Mouse (Mus musculus): ENCODE results near the gene Slc30a1. TPM values are rescaled to one million over a fixed set of nuclear protein-coding genes. Genes with fewer than 3 reads are reported as not detected.
A peak's percentile ranks its signal among the peaks of the same experiment; 100 is the strongest.

Gene Slc30a1
- polyA plus RNA-seq, 1 experiment from 2014 or later, result 1.1 TPM

DNA sequence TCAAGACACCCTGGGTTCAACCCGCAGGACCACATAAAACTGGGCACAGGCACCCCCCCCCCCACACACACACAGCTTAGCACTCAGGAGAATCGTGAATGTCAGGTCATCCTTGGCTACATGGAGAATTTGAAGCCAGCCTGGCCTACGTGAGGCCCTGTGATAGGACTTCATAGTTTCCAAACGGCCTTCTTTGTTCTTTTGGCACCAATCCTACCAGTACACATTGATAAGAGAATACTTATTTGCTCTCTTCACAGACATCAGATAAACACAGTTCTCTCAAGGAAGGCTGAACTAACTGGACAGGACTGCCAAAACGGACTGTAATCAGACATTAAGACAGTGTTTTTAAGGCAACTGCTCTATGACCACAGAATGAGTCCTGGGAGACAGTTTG is 22.9 kb upstream of the Slc30a1 start:
- no peak overlapping the region for H3K4me2 ChIP-seq (ENCODE audit: low read depth, low read length)
- no peaks in the 10 kb centered on the region for H3K27me3 ChIP-seq (ENCODE audit: control insufficient read depth, insufficient read depth, low read depth, low read length)
- H3K9me3 ChIP-seq (replicated peaks; ENCODE audit: control insufficient read depth, low read length), result no peaks in the 10 kb centered on the region
- WGBS (ENCODE audit: insufficient replicate concordance), result 33% methylated on average over 5 of the region's 5 CpGs
- no peak overlapping the region for H3K9ac ChIP-seq (ENCODE audit: low read depth, low read length)
- H3K4me3 ChIP-seq (ENCODE audit: low read depth, low read length), result no peak overlapping the region
- ATAC-seq (ENCODE audit: low read depth), result no peak
- H3K4me1 ChIP-seq (ENCODE audit: control insufficient read depth, low read depth, low read length), result peaks cover 48% of the 10 kb centered on the region
- H3K36me3 ChIP-seq (ENCODE audit: control insufficient read depth, insufficient read depth), result no peaks in the 10 kb centered on the region
- H3K27ac ChIP-seq (ENCODE audit: low read length), result no peak overlapping the region

DNA sequence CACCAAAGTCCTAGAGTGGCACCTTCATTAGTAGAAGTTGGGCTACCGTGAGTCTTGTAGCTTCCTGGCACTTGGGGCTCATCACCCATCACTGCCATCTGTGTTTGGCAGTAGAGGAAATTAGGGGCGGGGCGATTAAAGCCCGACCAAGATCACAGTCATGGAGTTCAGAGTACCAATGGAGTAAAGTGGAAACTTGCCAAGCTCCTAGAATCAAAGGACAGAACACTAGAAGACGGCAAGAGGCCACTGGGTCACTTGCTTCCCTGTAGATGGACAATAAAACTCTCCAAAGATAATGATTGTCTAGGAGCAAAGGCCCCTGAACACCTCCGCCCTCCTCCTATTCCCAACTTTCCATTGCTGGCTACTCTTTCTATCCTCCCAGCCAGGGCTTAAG is 14.7 kb upstream of the Slc30a1 start:
- H3K4me2 ChIP-seq (ENCODE audit: low read depth, low read length), result no peak overlapping the region
- H3K4me1 ChIP-seq (ENCODE audit: control insufficient read depth, low read depth, low read length), result no peaks in the 10 kb centered on the region
- no peaks in the 10 kb centered on the region for H3K27me3 ChIP-seq (ENCODE audit: control insufficient read depth, insufficient read depth, low read depth, low read length)
- no peak overlapping the region for H3K27ac ChIP-seq (ENCODE audit: low read length)
- no peak overlapping the region for H3K9ac ChIP-seq (ENCODE audit: low read depth, low read length)
- 59% methylated on average over 6 of the region's 6 CpGs for WGBS (ENCODE audit: insufficient replicate concordance)
- H3K9me3 ChIP-seq (replicated peaks; ENCODE audit: control insufficient read depth, low read length), result no peaks in the 10 kb centered on the region
- no peak overlapping the region for H3K4me3 ChIP-seq (ENCODE audit: low read depth, low read length)
- no peak for ATAC-seq (ENCODE audit: low read depth)
- H3K36me3 ChIP-seq (ENCODE audit: control insufficient read depth, insufficient read depth), result no peaks in the 10 kb centered on the region

DNA sequence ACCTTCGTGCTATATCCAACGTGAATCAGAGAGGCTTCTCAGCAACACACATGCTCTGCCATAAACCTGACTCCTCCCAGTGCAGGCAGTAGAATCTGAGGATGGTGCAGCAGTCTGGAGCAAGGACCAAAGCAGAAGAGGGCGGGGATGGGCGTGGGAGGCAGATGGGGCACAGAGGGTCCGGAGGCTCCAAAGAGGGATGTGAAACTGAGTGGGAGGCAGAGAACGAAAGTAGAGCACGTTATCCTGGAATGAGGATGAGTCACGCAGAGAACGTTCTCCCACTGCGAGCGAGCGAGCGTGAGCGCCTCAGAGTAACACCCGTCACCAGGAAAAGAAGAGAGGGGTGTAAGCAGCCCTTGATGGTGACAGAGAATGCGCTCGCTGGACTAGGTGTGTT is 12.2 kb upstream of the Slc30a1 start:
- Histone ChIP-seq H3K27me3 (ENCODE audit: control insufficient read depth, insufficient read depth, low read depth, low read length) (no peaks in the 10 kb centered on the region), H3K9ac (ENCODE audit: low read depth, low read length) (no peak overlapping the region), H3K27ac (ENCODE audit: low read length) (no peak overlapping the region), H3K4me1 (ENCODE audit: control insufficient read depth, low read depth, low read length) (no peaks in the 10 kb centered on the region), H3K4me3 (ENCODE audit: low read depth, low read length) (no peak overlapping the region), H3K36me3 (ENCODE audit: control insufficient read depth, insufficient read depth) (no peaks in the 10 kb centered on the region), H3K9me3 (replicated peaks; ENCODE audit: control insufficient read depth, low read length) (no peaks in the 10 kb centered on the region), H3K4me2 (ENCODE audit: low read depth, low read length) (no peak overlapping the region)
- peak; percentile 27; the same call in 1 of the 2 replicates for ATAC-seq (ENCODE audit: low read depth)
- 69% methylated on average over 17 of the region's 17 CpGs for WGBS (ENCODE audit: insufficient replicate concordance)

DNA sequence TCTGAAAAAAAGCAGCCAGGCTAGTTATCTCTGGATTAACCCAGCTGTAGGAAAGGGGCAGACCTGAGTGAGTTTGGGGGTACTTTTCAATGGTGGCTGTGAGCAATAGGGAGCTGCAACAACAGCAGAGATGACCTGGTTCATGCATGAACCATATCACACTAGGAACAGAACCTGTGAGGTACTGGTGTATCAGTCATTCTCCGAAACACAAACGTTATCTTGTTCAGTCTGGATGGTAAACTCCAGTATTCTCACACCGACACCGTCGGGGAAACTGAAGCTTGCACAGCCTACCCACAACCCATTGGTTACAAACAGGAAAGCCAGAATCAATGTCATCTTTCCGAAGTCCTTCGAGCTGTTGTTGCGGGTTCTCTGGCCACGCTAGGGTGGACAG is 11.7 kb upstream of the Slc30a1 start:
- Histone ChIP-seq H3K27me3 (ENCODE audit: control insufficient read depth, insufficient read depth, low read depth, low read length) (no peaks in the 10 kb centered on the region), H3K4me2 (ENCODE audit: low read depth, low read length) (no peak overlapping the region), H3K27ac (ENCODE audit: low read length) (no peak overlapping the region), H3K4me1 (ENCODE audit: control insufficient read depth, low read depth, low read length) (no peaks in the 10 kb centered on the region), H3K9me3 (replicated peaks; ENCODE audit: control insufficient read depth, low read length) (no peaks in the 10 kb centered on the region), H3K9ac (ENCODE audit: low read depth, low read length) (no peak overlapping the region), H3K4me3 (ENCODE audit: low read depth, low read length) (no peak overlapping the region), H3K36me3 (ENCODE audit: control insufficient read depth, insufficient read depth) (no peaks in the 10 kb centered on the region)
- ATAC-seq (ENCODE audit: low read depth), result no peak
- 55% methylated on average over 9 of the region's 9 CpGs for WGBS (ENCODE audit: insufficient replicate concordance)

DNA sequence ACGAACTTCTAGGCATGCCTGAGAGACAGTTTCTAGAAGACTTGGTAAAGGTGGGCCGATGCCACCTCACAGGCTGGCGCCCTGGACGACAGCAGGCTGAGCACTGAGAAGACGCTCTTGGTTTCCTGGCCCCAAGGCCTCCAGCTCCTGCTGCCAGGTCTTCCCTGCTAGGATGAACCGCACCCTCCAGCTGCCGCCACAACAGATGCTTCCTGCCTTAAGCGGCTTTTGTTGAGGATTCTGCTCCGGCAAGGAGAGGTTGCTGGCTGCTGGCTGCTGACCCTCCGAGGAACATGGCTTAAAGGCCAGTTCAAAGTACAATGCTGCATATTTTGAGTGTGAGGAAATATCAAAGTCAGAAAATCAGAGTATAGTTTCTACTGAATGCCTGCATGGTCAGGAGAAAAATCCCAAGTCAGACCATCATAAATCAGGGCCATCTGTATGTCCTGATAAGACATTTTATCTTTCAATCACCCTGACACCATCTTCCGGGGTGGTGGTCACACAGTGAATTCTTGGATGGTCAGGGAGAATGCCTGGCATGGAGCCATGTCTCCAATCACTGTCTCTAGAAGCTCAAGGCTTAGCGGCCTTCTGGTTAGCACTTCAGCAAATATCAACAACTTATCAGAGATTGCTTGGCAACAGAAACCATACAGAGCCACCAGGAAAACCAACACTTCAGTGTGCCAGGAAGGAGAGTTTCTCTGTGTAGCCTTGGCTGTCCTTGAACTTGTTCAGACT is 9.6 kb upstream of the Slc30a1 start:
- Histone ChIP-seq H3K4me2 (ENCODE audit: low read depth, low read length) (no peak overlapping the region), H3K36me3 (ENCODE audit: control insufficient read depth, insufficient read depth) (no peaks in the 10 kb centered on the region), H3K9me3 (replicated peaks; ENCODE audit: control insufficient read depth, low read length) (no peaks in the 10 kb centered on the region), H3K4me3 (ENCODE audit: low read depth, low read length) (no peak overlapping the region), H3K27ac (ENCODE audit: low read length) (no peak overlapping the region), H3K4me1 (ENCODE audit: control insufficient read depth, low read depth, low read length) (no peaks in the 10 kb centered on the region), H3K9ac (ENCODE audit: low read depth, low read length) (no peak overlapping the region), H3K27me3 (ENCODE audit: control insufficient read depth, insufficient read depth, low read depth, low read length) (no peaks in the 10 kb centered on the region)
- no peak for ATAC-seq (ENCODE audit: low read depth)
- 31% methylated on average over 12 of the region's 12 CpGs for WGBS (ENCODE audit: insufficient replicate concordance)

DNA sequence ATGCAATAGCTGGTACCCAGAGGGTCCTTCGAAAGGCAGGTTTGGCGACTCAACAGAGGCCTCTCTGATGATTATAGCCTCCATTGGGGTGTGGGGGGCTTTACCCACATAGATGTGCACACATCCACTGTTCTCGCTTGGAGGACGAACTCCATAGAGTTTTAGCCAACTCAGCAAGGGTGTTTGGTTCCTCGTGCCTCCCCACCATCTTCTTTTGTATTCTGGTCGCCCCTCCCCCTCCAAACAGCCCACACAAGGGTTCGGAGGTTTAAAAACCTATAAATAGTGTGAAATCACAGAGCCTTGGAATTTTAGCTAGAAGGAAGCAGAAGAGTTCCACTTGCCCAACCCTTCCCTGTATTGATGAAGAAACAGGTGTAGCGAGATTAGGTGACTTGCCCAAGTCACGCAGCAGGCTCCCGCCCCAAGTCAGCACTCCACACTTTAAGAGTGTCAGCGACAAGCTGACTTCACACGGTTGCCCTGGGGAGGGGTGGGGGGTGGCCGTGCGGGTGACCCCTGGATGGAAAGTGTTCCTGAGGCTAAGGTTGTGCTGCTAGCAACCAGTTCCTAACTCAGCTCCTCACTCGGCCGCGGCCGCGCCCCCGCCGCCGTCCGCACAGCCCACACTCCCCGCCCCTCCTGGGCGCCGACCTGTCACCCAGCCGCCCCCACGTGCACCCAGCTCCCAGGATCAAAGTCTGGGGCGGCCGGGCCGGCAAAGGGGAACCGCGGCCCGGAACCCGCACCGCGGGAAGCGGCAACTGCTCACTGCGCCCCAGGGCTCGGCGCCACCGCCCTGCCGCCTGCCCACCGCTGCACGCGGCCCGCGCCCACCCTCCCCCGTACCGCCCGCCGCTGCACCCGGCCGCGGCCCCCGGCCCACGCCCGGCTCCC is 682 bp upstream of the Slc30a1 start:
- Histone ChIP-seq H3K36me3 (ENCODE audit: control insufficient read depth, insufficient read depth) (peaks cover 9% of the 10 kb centered on the region), H3K4me2 (ENCODE audit: low read depth, low read length) (peak overlapping the region; percentile 96), H3K9ac (ENCODE audit: low read depth, low read length) (peak overlapping the region; percentile 78), H3K9me3 (replicated peaks; ENCODE audit: control insufficient read depth, low read length) (no peaks in the 10 kb centered on the region), H3K27me3 (ENCODE audit: control insufficient read depth, insufficient read depth, low read depth, low read length) (no peaks in the 10 kb centered on the region), H3K27ac (ENCODE audit: low read length) (peak overlapping the region; percentile 78), H3K4me3 (ENCODE audit: low read depth, low read length) (peak overlapping the region; percentile 98), H3K4me1 (ENCODE audit: control insufficient read depth, low read depth, low read length) (peaks cover 34% of the 10 kb centered on the region)
- ATAC-seq (ENCODE audit: low read depth), result peak; percentile 50
- 10% methylated on average over 30 of the region's 58 CpGs for WGBS (ENCODE audit: insufficient replicate concordance)

DNA sequence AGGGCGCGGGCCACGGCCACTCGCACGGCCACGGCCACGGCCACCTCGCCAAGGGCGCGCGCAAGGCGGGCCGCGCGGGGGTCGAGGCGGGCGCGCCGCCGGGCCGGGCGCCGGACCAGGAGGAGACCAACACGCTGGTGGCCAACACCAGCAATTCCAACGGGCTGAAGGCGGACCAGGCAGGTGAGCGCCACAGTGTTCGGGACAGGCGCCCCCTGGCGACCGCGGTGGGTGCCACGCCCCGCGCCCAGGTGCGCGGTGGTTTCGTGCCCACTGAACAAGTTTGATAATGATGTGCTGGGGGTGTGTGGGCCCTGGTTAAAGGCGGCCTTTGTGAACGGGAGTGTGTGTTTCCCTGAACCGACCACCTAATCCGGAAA is 854 bp downstream of the Slc30a1 start:
- Histone ChIP-seq H3K27me3 (ENCODE audit: control insufficient read depth, insufficient read depth, low read depth, low read length) (no peaks in the 10 kb centered on the region), H3K4me1 (ENCODE audit: control insufficient read depth, low read depth, low read length) (peaks cover 44% of the 10 kb centered on the region), H3K36me3 (ENCODE audit: control insufficient read depth, insufficient read depth) (peaks cover 9% of the 10 kb centered on the region), H3K9ac (ENCODE audit: low read depth, low read length) (peak overlapping the region; percentile 96), H3K9me3 (replicated peaks; ENCODE audit: control insufficient read depth, low read length) (no peaks in the 10 kb centered on the region), H3K4me3 (ENCODE audit: low read depth, low read length) (peak overlapping the region; percentile 98), H3K4me2 (ENCODE audit: low read depth, low read length) (peak overlapping the region; percentile 93), H3K27ac (ENCODE audit: low read length) (peak overlapping the region; percentile 92)
- peak; percentile 46 for ATAC-seq (ENCODE audit: low read depth)
- WGBS (ENCODE audit: insufficient replicate concordance), result under 1% methylated on average over 42 of the region's 43 CpGs

DNA sequence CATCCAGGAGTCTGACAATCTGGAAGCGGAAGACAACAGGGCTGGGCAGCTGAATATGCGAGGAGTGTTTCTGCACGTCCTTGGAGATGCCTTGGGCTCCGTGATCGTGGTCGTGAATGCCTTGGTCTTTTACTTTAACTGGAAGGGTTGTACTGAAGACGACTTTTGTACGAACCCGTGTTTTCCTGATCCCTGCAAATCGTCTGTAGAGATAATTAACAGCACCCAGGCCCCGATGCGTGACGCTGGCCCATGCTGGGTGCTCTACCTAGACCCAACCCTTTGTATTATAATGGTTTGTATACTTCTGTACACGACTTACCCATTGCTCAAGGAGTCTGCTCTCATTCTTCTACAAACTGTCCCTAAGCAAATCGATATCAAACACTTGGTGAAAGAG is 2.3 kb downstream of the Slc30a1 start:
- Histone ChIP-seq H3K4me3 (ENCODE audit: low read depth, low read length) (peak overlapping the region; percentile 98), H3K9ac (ENCODE audit: low read depth, low read length) (no peak overlapping the region), H3K9me3 (replicated peaks; ENCODE audit: control insufficient read depth, low read length) (no peaks in the 10 kb centered on the region), H3K27me3 (ENCODE audit: control insufficient read depth, insufficient read depth, low read depth, low read length) (no peaks in the 10 kb centered on the region), H3K4me2 (ENCODE audit: low read depth, low read length) (peak overlapping the region; percentile 93), H3K4me1 (ENCODE audit: control insufficient read depth, low read depth, low read length) (peaks cover 44% of the 10 kb centered on the region), H3K27ac (ENCODE audit: low read length) (no peak overlapping the region), H3K36me3 (ENCODE audit: control insufficient read depth, insufficient read depth) (peaks cover 11% of the 10 kb centered on the region)
- ATAC-seq (ENCODE audit: low read depth), result no peak
- 84% methylated on average over 15 of the region's 15 CpGs for WGBS (ENCODE audit: insufficient replicate concordance)

DNA sequence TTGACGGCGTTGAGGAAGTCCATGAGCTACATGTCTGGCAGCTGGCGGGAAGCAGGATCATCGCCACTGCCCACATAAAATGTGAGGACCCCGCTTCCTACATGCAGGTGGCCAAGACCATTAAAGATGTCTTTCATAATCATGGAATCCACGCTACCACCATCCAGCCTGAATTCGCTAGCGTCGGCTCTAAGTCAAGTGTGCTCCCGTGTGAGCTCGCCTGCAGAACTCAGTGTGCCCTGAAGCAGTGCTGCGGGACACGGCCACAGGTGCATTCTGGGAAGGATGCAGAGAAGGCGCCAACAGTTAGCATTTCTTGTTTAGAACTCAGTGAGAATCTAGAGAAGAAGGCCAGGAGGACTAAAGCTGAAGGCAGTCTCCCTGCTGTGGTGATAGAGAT is 2.7 kb downstream of the Slc30a1 start:
- 91% methylated on average over 14 of the region's 14 CpGs for WGBS (ENCODE audit: insufficient replicate concordance)
- H3K4me3 ChIP-seq (ENCODE audit: low read depth, low read length), result peak overlapping the region; percentile 98; the same call in 1 of the 2 replicates

More for the DNA sequence above, 2.7 kb downstream of the Slc30a1 start:
- no peaks in the 10 kb centered on the region for H3K9me3 ChIP-seq (replicated peaks; ENCODE audit: control insufficient read depth, low read length)
- H3K27me3 ChIP-seq (ENCODE audit: control insufficient read depth, insufficient read depth, low read depth, low read length), result no peaks in the 10 kb centered on the region
- peaks cover 11% of the 10 kb centered on the region for H3K36me3 ChIP-seq (ENCODE audit: control insufficient read depth, insufficient read depth)
- H3K9ac ChIP-seq (ENCODE audit: low read depth, low read length), result no peak overlapping the region
- H3K27ac ChIP-seq (ENCODE audit: low read length), result no peak overlapping the region
- no peak for ATAC-seq (ENCODE audit: low read depth)
- H3K4me2 ChIP-seq (ENCODE audit: low read depth, low read length), result peak overlapping the region; percentile 93; the same call in 1 of the 2 replicates
- peaks cover 44% of the 10 kb centered on the region for H3K4me1 ChIP-seq (ENCODE audit: control insufficient read depth, low read depth, low read length)
